Mouse (Mus musculus): ENCODE results near the gene Tcerg1l.

GRCm38 (mm10) chr7:138396109-138396862, 1.2 kb downstream of the Tcerg1l start:
- TF ChIP-seq CTCF (IDR thresholded peaks at IDR 0.05; ENCODE audit: borderline replicate concordance, insufficient read depth, low read length), result no peak
- TF ChIP-seq POLR2A (IDR thresholded peaks at IDR 0.05; ENCODE audit: low read depth, low read length), result no peak
